Mouse (Mus musculus): ENCODE results near the gene Ints1. TPM values are rescaled to one million over a fixed set of nuclear protein-coding genes. Genes with fewer than 3 reads are reported as not detected.
A peak's percentile ranks its signal among the peaks of the same experiment; 100 is the strongest.

Gene Ints1
- polyA plus RNA-seq, 1 experiment from 2014 or later: 21.9 TPM

- Histone ChIP-seq H3K4me2 (ENCODE audit: low read depth, low read length) (peak overlapping the region; percentile 21; the same call in 1 of the 2 replicates), H3K4me1 (replicated peaks; ENCODE audit: control insufficient read depth, insufficient read depth, low read length) (peaks cover 12% of the 10 kb centered on the region), H3K27ac (ENCODE audit: low read length) (peak overlapping the region; percentile 65), H3K9ac (ENCODE audit: low read length) (peak overlapping the region; percentile 31; the same call in 1 of the 2 replicates), H3K4me3 (ENCODE audit: low read length) (no peak overlapping the region), H3K9me3 (ENCODE audit: control insufficient read depth, low read length) (no peaks in the 10 kb centered on the region), H3K36me3 (ENCODE audit: control insufficient read depth, insufficient read depth, low read length) (peaks cover 15% of the 10 kb centered on the region), H3K27me3 (ENCODE audit: control insufficient read depth, insufficient read depth, low read depth, low read length) (no peaks in the 10 kb centered on the region)
- WGBS: 9% methylated on average over 12 of the region's 12 CpGs
- peak; percentile 84 for ATAC-seq (ENCODE audit: low read depth)
Observed at GRCm38 (mm10) chr5:139803601-139804102, 28.2 kb upstream of the Ints1 start.

DNA sequence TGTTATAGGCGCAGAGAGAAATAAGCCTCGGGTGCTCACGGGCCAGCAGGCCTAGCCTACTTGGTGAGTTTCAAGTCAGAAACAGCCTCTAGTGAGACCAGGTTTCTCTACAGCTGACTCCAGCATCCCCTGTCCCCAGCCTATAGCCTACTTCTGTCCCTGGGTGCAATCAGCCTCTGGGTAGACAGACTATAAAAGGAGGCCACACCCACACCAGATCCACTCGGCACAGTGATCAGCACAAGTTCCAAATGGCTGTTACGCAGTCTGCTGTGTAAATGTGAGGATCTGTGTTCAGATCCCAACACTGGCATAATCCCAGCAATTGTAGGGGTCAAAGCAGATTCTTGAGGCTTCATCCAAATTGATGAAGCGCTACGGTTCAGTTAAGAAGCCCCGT is 27.7 kb upstream of the Ints1 start:
- H3K27me3 ChIP-seq (ENCODE audit: control insufficient read depth, insufficient read depth, low read depth, low read length): no peaks in the 10 kb centered on the region
- 69% methylated on average over 8 of the region's 8 CpGs for WGBS
- no peak overlapping the region for H3K4me3 ChIP-seq (ENCODE audit: low read length)
- ATAC-seq (ENCODE audit: low read depth): no peak
- no peak overlapping the region for H3K4me2 ChIP-seq (ENCODE audit: low read depth, low read length)
- H3K36me3 ChIP-seq (ENCODE audit: control insufficient read depth, insufficient read depth, low read length): peaks cover 15% of the 10 kb centered on the region
- peaks cover 17% of the 10 kb centered on the region for H3K4me1 ChIP-seq (replicated peaks; ENCODE audit: control insufficient read depth, insufficient read depth, low read length)
- H3K27ac ChIP-seq (ENCODE audit: low read length): peak overlapping the region; percentile 60
- no peak overlapping the region for H3K9ac ChIP-seq (ENCODE audit: low read length)
- H3K9me3 ChIP-seq (ENCODE audit: control insufficient read depth, low read length): no peaks in the 10 kb centered on the region

GRCm38 (mm10) chr5:139801880-139802279 is 26.4 kb upstream of the Ints1 start:
- H3K36me3 ChIP-seq (ENCODE audit: control insufficient read depth, insufficient read depth, low read length): peaks cover 15% of the 10 kb centered on the region
- no peak overlapping the region for H3K4me3 ChIP-seq (ENCODE audit: low read length)
- no peak overlapping the region for H3K9ac ChIP-seq (ENCODE audit: low read length)
- H3K4me1 ChIP-seq (replicated peaks; ENCODE audit: control insufficient read depth, insufficient read depth, low read length): peaks cover 29% of the 10 kb centered on the region
- no peaks in the 10 kb centered on the region for H3K27me3 ChIP-seq (ENCODE audit: control insufficient read depth, insufficient read depth, low read depth, low read length)
- H3K9me3 ChIP-seq (ENCODE audit: control insufficient read depth, low read length): no peaks in the 10 kb centered on the region
- no peak overlapping the region for H3K27ac ChIP-seq (ENCODE audit: low read length)
- no peak overlapping the region for H3K4me2 ChIP-seq (ENCODE audit: low read depth, low read length)
- 91% methylated on average over 10 of the region's 10 CpGs for WGBS
- ATAC-seq (ENCODE audit: low read depth): no peak

- no peak overlapping the region for H3K4me3 ChIP-seq (ENCODE audit: low read length)
- H3K27me3 ChIP-seq (ENCODE audit: control insufficient read depth, insufficient read depth, low read depth, low read length): no peaks in the 10 kb centered on the region
- no peaks in the 10 kb centered on the region for H3K9me3 ChIP-seq (ENCODE audit: control insufficient read depth, low read length)
- ATAC-seq (ENCODE audit: low read depth): no peak
- no peak overlapping the region for H3K27ac ChIP-seq (ENCODE audit: low read length)
- WGBS: 86% methylated on average over 8 of the region's 8 CpGs
- H3K4me2 ChIP-seq (ENCODE audit: low read depth, low read length): no peak overlapping the region
- peaks cover 15% of the 10 kb centered on the region for H3K36me3 ChIP-seq (ENCODE audit: control insufficient read depth, insufficient read depth, low read length)
- peaks cover 36% of the 10 kb centered on the region for H3K4me1 ChIP-seq (replicated peaks; ENCODE audit: control insufficient read depth, insufficient read depth, low read length)
- no peak overlapping the region for H3K9ac ChIP-seq (ENCODE audit: low read length)
Observed at GRCm38 (mm10) chr5:139801231-139801630, 25.8 kb upstream of the Ints1 start.

DNA sequence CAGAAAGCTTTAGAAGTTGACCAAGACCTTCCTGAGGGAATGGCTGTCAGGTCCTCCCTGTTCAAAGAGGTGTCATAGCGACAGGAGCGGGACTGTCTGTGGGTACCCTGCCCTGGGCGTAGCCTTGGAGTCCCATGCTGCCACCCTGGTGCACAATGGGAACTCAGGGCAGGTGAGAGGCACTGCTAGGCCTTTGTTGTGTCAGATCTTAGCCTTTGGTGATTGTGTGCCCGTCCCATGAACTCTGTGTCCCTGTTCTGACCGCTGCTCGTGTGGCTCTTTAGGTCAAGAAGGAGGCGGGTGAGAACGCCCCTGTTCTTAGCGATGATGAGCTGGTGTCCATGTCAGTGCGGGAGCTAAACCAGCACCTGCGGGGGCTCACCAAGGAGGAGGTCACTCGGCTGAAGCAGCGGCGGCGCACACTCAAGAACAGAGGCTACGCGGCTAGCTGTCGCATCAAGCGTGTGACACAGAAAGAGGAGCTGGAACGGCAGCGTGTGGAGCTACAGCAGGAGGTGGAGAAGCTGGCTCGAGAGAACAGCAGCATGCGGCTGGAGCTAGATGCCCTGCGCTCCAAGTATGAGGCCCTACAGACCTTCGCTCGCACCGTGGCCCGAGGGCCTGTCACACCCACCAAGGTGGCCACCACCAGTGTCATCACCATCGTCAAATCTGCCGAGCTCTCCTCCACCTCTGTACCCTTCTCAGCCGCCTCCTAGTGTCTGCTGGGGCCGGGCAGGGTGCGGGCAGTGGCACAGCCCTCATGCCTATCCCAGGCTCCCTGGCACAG is 24.5 kb upstream of the Ints1 start:
- Histone ChIP-seq H3K4me2 (ENCODE audit: low read depth, low read length) (no peak overlapping the region), H3K27ac (ENCODE audit: low read length) (no peak overlapping the region), H3K9me3 (ENCODE audit: control insufficient read depth, low read length) (no peaks in the 10 kb centered on the region), H3K4me1 (replicated peaks; ENCODE audit: control insufficient read depth, insufficient read depth, low read length) (peaks cover 41% of the 10 kb centered on the region), H3K4me3 (ENCODE audit: low read length) (no peak overlapping the region), H3K27me3 (ENCODE audit: control insufficient read depth, insufficient read depth, low read depth, low read length) (no peaks in the 10 kb centered on the region), H3K36me3 (ENCODE audit: control insufficient read depth, insufficient read depth, low read length) (peaks cover 15% of the 10 kb centered on the region), H3K9ac (ENCODE audit: low read length) (no peak overlapping the region)
- ATAC-seq (ENCODE audit: low read depth): no peak
- 87% methylated on average over 33 of the region's 33 CpGs for WGBS

- H3K4me2 ChIP-seq (ENCODE audit: low read depth, low read length): no peak overlapping the region
- WGBS: 83% methylated on average over 8 of the region's 9 CpGs
- no peak overlapping the region for H3K4me3 ChIP-seq (ENCODE audit: low read length)
- H3K9ac ChIP-seq (ENCODE audit: low read length): no peak overlapping the region
- no peaks in the 10 kb centered on the region for H3K9me3 ChIP-seq (ENCODE audit: control insufficient read depth, low read length)
- no peaks in the 10 kb centered on the region for H3K27me3 ChIP-seq (ENCODE audit: control insufficient read depth, insufficient read depth, low read depth, low read length)
- H3K36me3 ChIP-seq (ENCODE audit: control insufficient read depth, insufficient read depth, low read length): peaks cover 15% of the 10 kb centered on the region
- no peak for ATAC-seq (ENCODE audit: low read depth)
- peaks cover 39% of the 10 kb centered on the region for H3K4me1 ChIP-seq (replicated peaks; ENCODE audit: control insufficient read depth, insufficient read depth, low read length)
- no peak overlapping the region for H3K27ac ChIP-seq (ENCODE audit: low read length)
Observed at GRCm38 (mm10) chr5:139799041-139799440, 23.6 kb upstream of the Ints1 start.

GRCm38 (mm10) chr5:139798168-139798900 is 22.9 kb upstream of the Ints1 start:
- H3K4me2 ChIP-seq (ENCODE audit: low read depth, low read length): peak overlapping the region; percentile 16; the same call in 1 of the 2 replicates

GRCm38 (mm10) chr5:139797473-139798167 is 22.1 kb upstream of the Ints1 start:
- Histone ChIP-seq H3K27ac (ENCODE audit: low read length) (peak overlapping the region; percentile 87), H3K9me3 (ENCODE audit: control insufficient read depth, low read length) (no peaks in the 10 kb centered on the region), H3K4me1 (replicated peaks; ENCODE audit: control insufficient read depth, insufficient read depth, low read length) (peaks cover 45% of the 10 kb centered on the region), H3K36me3 (ENCODE audit: control insufficient read depth, insufficient read depth, low read length) (peaks cover 15% of the 10 kb centered on the region), H3K4me3 (ENCODE audit: low read length) (peak overlapping the region; percentile 17; the same call in 1 of the 2 replicates), H3K4me2 (ENCODE audit: low read depth, low read length) (peak overlapping the region; percentile 52), H3K9ac (ENCODE audit: low read length) (peak overlapping the region; percentile 42), H3K27me3 (ENCODE audit: control insufficient read depth, insufficient read depth, low read depth, low read length) (no peaks in the 10 kb centered on the region)
- 17% methylated on average over 11 of the region's 11 CpGs for WGBS
- peak; percentile 79 for ATAC-seq (ENCODE audit: low read depth)

More at GRCm38 (mm10) chr5:139798168-139798900, 22.9 kb upstream of the Ints1 start:
- 29% methylated on average over 11 of the region's 12 CpGs for WGBS
- no peak overlapping the region for H3K4me3 ChIP-seq (ENCODE audit: low read length)
- H3K36me3 ChIP-seq (ENCODE audit: control insufficient read depth, insufficient read depth, low read length): peaks cover 15% of the 10 kb centered on the region
- peaks cover 39% of the 10 kb centered on the region for H3K4me1 ChIP-seq (replicated peaks; ENCODE audit: control insufficient read depth, insufficient read depth, low read length)
- peak overlapping the region; percentile 56 for H3K27ac ChIP-seq (ENCODE audit: low read length)
- ATAC-seq (ENCODE audit: low read depth): peak; percentile 15
- peak overlapping the region; percentile 20; the same call in 1 of the 2 replicates for H3K9ac ChIP-seq (ENCODE audit: low read length)
- H3K27me3 ChIP-seq (ENCODE audit: control insufficient read depth, insufficient read depth, low read depth, low read length): no peaks in the 10 kb centered on the region
- H3K9me3 ChIP-seq (ENCODE audit: control insufficient read depth, low read length): no peaks in the 10 kb centered on the region

All from lung, embryonic 16.5 days (tissue).